8 mouse cellular contexts compared by ENCODE assay signal in the genomic region with DNA sequence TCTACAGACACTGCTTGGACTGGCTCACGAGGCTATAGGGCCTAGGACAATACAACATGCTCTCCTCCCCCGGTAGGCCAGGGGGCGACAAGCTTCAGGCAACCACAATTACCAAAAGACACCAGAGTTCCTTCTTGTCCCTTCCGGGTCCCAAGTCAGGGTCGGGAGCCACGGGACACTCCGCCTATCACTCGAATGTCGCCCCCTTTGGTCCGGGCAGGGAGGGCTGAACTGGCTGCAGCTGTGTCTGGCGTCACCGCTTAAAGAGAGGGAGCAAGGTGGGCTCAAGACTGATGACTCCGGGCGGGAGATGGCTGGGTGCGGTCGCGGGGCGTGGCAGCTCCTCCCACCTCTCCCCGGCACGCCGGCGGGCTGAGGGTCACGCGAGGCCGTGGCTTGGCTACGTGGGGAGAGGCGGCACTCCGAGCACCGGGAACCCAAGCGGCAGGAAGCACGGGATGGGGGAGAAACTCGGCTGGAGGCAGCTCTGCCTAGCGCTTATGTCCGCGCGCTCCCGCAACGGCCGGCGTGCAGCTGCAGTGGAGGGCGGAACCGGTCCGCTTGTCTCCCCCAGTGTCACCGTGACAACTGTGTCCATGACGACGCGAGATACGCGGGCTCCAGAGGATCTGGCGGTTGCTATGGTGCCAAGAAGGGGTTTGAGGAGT. TPM values are rescaled to one million over a fixed set of nuclear protein-coding genes. Genes with fewer than 3 reads are reported as not detected.
A peak's percentile ranks its signal among the peaks of the same experiment; 100 is the strongest.
DNase-seq lines count a peak whose midpoint lies in the region; ATAC-seq lines count a peak whose summit lies in the region.

Gene Pnma1 (minus strand): TSS at position 536 of the 668 bp plus-strand sequence.

- peak within 1 kb of the TSS; percentile 77 for H3K27ac ChIP-seq in hindbrain, embryonic 12.5 days

- no peaks in the 10 kb centered on the region for H3K27me3 ChIP-seq in hindbrain, embryonic 12.5 days

- under 1% methylated on average over 50 of the region's 50 CpGs for WGBS in hindbrain, embryonic 12.5 days

- ATAC-seq in hindbrain, embryonic 12.5 days (ENCODE audit: low FRiP score), result peak; percentile 95

- no peaks in the 10 kb centered on the region for H3K9me3 ChIP-seq in hindbrain, embryonic 12.5 days (replicated peaks)

- H3K36me3 ChIP-seq in hindbrain, embryonic 12.5 days, result peaks cover 20% of the 10 kb centered on the region

- DNase-seq in R1 (ENCODE audit: low read depth, low spot score), result peak; percentile 94
- DNase-seq in cerebellum, postnatal 25 days, result peak; percentile 60 to 70
- DNase-seq in frontal cortex, postnatal 25 days (ENCODE audit: low spot score in 2 of 2), result peak; percentile 47 to 77
- DNase-seq in layer of hippocampus, postnatal 36 days, result peak; percentile 77 to 78
- peak; percentile 84 for DNase-seq in lung, postnatal 10 days
- peak; percentile 55 for DNase-seq in ovary, postnatal 14 days (ENCODE audit: low spot score)
- DNase-seq in thymus, postnatal 10 days (ENCODE audit: low spot score in 2 of 2), result peak; percentile 47 to 50

- H3K4me3 ChIP-seq in hindbrain, embryonic 12.5 days, result peak within 1 kb of the TSS; percentile 60

- H3K4me1 ChIP-seq in hindbrain, embryonic 12.5 days, result peaks cover 36% of the 10 kb centered on the region

- peak within 1 kb of the TSS; percentile 67 for H3K9ac ChIP-seq in hindbrain, embryonic 12.5 days

- H3K4me2 ChIP-seq in hindbrain, embryonic 12.5 days (replicated peaks), result peak within 1 kb of the TSS; percentile 89

RNA-seq across cellular contexts. Expression of gene Pnma1, which starts in this region (rescaled TPM):
- 3.8 and 4.2 TPM in 2 replicates for polyA plus RNA-seq in hindbrain, embryonic 12.5 days (2016; fragmentation: Nextera tagmentation; extraction: Ambion mirVana)
- total RNA-seq in layer of hippocampus, postnatal 36 days (2021), result 1 to 10 TPM; 2.3 to 2.8 TPM

Comparison
In these comparisons a context has a peak if more than half of its experiments do, and no peak if none do; other contexts are left out.
1. Peak in every context shown above with its lines: DNase-seq, ATAC-seq, H3K4me3 ChIP-seq and H3K27ac ChIP-seq.